Mouse (Mus musculus) liver, adult 2 months (tissue): Measurements from ENCODE around the gene Rdh5.

ENCODE experiments used
- CTCF ChIP-seq: fragments of 200-500 bp; IDR thresholded peaks from 2 replicates; pipeline ENCODE4 v1.5.1; 2011; ENCODE audit warnings: low read depth, low read length, control low read depth
- POLR2A ChIP-seq: fragments of 200-500 bp; IDR thresholded peaks from 2 replicates; pipeline ENCODE4 v1.6.1; 2011; ENCODE audit warnings: low read length, control low read depth; ENCODE audit not compliant: insufficient read depth; ENCODE audit errors: extremely low read depth

- TF ChIP-seq CTCF (no peak), POLR2A (no peak)
These were observed 25.9 kb downstream of the Rdh5 start for GRCm38 (mm10) chr10:128896807-128897206.
